Mouse (Mus musculus): ENCODE data around the gene Slc35c2. TPM values are rescaled to one million over a fixed set of nuclear protein-coding genes. Genes with fewer than 3 reads are reported as not detected.

Slc35c2 gene
- total RNA-seq, 2 experiments from 2014 or later = 16.3 to 18.0 TPM

DNA sequence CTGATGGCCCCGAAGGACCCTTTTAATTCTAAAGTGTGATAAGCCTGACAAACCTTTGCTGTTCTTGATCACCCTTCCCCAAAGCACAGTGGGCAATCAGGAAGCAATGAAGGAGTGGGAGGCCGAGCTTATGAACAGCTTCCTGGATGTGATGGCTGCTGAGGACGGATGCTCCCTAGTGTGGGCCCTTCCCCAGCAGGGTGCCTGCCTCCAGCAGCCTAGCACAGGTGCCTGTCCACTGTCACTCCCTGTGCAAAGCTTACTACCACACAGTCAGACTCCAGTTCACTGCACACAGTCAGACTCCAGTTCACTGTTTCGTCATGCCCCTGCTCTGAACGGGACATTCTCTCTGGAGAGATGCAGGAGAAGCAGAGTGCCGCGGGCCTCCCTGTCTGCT, 24.7 kb upstream of the Slc35c2 start:
- no peak for DNase-seq

DNA sequence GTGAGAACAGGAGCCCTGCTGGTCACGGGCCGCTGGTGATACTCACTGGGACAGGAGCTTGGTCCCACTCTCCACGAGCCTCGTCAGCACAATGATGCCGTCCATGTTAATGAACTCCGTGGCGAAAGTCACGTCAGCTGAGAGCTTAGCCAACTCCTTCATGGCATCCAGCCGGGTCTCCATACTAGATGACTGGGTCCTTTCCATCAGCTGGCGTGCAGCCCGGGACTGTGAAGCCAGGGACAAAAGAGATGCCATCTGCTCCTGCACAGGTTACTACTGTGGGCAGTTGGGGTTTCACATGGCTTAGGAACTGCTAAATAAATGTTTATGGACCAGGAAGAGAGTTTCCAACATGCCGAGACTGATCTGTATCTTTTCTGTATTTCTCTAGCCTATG, 23.9 kb upstream of the Slc35c2 start:
- no peak for DNase-seq

DNA sequence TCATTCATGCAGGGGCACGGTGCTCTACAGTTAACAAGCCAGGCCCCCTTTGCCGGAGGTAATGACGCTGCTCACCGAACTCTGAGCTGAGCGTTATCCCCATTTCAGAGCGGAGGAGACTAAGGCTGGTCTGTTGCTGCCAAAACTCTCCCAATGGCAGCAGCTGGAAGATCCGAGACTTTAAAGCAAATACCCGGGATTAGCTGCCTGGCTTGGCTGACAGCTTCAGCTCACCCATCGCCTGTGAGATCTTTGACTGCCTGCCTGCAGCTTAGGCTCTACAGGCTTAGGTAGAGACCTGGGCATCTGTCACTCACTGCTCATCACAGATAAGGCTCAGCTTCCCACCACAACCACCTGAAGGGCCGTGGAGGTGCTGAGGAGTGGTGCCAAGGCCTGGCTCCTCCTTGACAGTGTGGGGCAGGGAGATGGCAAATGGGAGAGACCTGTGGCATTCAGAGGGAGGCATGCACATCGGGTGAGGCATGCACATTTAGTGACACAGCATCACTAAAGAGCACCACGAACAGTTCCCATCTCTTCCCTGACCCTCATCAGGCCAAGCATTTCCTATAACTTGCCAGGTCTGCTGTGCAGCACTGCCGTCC, 23.3 kb upstream of the Slc35c2 start:
- no peak for DNase-seq

DNA sequence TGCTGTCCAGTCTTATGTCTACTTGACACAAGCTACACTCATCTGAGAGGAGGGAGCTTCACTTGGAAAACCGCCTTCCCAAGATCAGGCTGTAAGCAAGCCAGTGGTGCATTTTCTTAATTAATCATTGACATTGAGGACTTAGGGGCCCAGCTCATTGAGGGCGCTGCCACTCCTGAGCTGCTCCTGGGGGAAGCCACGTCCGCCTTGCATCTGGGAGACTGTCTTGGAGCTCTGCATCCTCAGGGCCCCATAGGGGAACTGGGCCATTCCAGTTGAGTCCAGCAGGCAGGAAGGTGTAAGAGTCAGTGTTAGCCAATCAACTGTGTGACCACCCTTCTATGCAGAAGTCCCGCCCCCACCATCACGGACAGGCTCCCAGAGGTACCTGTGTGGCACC, 20.1 kb upstream of the Slc35c2 start:
- DNase-seq = no peak

DNA sequence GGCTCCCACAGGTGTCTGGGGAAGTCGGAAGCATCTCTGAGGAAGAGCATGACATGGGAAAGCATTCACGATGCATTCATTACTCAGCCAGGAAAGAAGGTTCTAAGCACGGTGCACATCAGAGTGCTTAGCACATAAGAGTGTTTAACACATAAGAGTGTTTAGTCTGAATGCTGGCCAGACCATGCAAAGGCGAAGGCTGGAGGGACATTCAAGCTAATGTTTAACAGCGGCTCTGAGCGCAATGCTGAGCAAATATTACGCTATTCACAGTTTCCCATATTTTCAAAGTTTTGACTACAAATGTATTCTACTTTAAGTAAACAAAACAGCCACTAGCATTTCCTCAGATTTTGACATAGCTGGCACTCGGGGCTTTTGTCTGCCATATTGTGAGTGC, 17.8 kb upstream of the Slc35c2 start:
- DNase-seq = no peak

DNA sequence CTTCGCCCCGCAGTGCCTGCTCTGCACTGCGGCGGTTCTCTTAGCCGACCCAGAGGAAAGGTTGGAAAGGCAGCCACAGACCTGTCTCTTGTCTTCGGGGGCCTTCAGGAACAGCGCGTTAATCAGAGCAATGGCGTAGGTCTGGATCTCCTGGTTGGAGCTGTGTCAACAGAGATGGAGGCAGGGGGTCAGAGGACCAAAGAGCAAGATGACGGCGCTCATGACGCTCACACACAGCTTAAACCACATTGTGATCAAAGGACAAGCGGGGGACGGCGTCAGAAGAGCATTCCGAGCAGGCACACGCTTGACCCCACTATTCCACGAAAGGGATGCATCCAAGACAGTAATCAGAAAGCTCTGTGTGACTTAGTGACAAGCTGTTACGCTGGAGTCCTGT, 17.1 kb upstream of the Slc35c2 start:
- no peak for DNase-seq

DNA sequence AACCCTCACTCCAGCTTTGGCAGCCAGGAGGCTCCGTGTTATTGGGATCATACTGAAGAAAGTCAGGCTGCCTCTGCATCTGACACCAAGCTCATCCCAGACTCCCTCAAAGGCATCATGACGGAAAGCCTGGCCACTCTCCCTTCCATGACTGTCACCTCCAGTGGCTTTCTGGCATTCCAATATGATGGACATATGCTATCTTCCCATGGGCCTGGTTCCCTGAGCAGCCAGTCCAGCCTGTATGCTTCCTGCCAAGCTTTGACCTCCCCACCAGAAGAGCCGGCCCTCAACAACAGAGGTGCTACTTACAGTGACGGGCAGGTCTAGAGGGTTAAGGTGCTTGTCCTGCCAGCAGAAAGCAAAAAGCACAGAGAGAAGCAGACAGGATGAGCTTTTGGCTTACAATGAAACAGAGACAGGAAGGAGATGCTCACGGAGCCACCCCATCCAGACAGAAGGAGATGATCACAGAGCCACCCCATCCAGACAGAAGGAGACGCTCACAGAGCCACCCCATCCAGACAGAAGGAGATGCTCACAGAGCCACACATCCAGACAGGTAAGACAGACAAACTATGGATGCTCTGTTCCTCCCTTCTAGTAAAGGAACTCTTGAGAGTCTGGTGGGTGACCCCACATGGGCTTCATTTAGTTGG, 15.8 kb upstream of the Slc35c2 start:
- no peak for DNase-seq

DNA sequence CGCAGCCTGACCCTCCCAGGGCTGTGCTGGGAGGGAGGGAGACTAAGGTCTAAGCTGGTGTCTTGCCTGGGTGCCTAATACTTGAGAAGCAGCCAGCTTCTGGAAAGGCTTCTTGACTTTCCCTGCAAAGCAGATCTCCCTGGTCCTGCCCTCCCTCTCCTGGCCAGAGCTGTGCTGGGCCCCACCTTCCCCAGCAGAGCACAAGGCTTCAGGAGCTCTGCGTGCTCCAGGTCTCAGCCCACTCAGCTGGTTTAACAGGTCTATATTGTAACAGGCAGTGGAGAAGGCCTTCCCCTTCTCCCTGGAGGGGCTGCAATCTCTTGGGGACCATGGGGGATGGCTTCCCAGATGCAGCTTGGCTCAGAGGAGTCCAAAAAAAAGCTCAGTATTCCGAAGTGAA, 13.7 kb upstream of the Slc35c2 start:
- DNase-seq = no peak

DNA sequence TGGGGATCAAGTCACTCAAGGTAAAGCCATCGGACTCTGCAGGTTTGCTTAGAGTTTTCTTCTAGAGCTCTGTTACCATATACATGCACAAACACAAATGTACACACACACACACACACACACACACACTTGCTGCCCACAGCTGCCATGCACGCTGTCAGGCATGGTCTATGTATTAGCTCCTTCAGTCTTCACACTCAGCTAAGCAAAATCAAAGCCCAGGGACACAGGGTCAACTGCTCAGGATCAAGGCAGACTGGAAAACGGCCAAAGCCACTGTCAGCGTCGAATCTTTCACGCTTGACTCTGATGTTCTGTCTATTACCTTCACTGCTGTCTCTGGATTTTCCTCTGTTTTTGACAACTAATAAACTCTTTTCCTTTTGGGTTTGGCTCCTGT, 13.2 kb upstream of the Slc35c2 start:
- DNase-seq = no peak

DNA sequence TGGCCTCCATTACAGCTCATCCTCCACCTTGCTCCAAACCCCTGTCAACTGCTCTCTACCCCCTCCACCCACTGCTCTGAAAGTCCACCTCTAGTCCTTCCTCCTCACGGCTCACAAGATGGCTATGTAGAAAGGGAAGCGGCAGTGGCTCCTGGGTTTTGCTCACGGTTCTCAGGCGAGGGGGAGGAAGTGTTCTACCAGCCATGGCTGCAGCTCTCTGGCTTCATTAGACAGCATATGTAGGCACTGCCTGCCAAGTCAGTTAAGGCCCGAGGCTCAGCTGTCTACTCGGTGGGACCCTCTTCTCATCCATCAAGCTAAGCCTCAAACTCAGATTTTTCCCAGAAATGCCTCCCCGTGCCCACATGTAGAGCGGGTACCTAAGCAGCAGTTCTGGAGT, 12.8 kb upstream of the Slc35c2 start:
- no peak for DNase-seq

DNA sequence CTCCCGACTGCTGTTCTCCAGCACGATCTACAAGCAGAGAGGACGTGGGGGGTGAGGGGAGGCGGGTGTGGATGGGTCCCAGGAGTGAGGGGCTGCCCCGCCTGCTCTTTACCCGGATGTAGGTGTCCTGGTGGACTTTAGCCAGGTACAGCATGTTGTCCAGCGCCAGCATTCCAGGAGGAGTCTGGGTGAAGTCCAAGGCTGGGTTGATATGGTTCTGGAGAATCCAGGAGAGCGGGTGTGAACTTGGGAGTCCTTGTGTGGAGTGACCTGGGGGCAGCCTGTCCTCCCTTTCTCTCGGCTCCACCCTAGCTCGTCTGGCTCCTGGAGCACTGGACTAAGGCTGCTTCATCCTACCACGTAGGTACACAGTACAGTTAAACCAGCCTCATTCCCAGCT, 9.8 kb upstream of the Slc35c2 start:
- DNase-seq = no peak

DNA sequence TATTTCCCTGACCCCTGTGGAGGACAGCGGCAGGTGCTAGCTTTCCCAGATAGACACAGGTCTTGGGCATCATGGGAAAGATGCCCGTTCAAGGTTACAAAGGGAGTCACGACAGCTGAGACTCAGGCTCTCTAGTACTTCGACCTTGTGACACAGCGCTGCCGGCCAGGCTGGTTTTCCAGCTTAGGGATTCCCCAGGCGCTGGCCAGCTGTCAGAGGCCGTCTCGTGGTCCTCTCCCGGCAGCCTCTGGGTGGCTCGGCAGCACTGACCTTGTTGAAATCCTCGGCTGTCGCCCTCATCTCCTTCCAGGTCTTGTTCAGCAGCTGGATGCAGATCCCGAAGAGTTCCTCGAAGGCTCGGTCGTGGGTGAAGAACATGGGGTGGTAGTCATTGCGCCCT, 8.9 kb upstream of the Slc35c2 start:
- peak; percentile 51 to 61 for DNase-seq

DNA sequence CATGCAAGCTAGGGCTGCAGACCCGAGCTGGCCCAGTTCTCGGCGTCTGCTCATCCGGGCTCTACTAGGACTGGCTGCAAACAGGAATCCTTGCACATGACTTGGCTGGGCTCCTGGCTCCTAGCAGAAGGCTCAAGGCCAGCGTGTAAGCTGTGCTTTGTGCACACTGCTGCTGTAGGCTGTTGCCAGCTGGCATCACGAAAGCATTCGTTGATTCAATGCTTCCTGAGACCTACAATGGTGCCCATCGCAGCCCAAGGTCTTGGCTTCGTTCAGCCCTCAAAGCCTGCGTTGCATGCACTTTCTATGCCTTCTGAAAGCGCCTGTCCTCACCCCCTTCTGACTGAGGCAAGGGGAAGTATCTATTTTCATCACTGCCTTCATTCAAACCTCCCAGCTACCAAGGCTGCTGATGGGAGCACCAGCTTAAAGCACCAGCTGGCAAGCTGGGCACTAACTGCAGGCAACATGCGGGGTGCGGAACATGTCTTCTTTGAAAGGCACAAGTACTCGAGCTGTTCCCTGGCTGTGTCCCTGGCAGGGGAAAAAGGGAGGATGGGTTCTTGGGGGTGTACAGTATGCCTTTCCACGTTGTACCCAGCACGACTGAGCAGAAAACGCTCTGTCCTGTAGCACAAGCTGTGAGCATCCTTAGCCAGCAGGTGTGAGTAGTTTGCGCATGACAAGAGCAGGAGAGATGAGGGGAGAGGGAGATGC, 804 bp upstream of the Slc35c2 start:
- peak; percentile 86 to 91 for DNase-seq

DNA sequence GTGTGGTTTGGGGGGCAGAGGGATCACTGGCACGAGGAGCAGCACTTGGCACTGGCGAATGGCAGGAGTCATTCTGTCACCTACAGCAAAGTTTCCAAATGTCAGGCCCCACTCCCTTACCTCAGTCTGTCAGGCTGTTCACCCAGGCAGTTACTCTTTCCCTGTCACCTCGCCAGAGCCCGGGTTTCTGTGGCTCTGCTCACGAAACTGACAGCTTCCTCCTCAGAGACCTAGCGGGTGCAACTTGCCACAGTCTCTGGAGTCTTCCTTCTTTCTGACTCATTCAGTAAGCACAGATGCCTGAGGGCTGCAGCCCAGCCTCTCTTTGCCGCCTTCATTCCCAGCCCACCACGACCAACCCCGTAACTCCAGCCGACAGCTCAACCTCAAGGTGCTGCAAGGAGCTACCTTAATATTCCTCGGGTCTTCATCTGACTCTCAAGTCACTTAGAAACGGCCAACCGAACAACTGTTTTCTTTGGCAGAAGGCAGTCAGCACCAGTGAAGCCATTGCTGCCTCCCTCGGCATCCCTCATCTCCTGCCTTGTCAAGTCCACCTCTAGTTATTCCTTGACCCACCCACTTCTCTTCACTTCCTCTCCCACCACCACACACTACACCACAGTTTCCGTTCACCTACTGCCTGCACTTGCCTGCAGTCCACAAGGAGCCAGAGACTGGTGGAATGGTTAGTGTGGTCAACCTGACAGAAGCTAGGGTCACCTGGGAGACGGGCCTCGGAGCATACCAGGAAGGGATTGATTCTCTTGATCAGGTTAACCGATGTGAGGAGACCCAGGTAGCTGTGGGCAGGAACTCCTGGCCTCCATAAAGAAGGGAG, 1.1 kb downstream of the Slc35c2 start:
- peak; percentile 25 to 30 for DNase-seq

DNA sequence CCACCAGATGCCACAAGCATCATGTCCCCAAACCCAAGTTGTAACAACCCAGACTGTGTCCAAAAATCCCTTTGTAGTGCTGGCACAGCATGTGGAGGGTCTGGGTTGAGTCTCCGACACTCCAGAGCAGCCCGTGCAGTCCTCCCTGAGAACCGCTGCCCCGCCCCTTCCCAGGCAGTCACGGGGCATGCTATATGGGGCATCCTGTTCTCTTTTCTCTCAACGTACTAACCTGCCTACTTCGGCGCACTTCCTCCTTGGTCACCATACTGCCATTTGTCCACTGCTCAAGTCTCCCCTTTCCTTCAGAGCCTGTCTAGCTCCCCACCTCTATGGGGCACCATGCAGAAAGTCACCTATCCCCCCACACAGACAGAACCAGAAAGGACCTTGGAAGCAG, 2.0 kb downstream of the Slc35c2 start:
- DNase-seq = peak in 1 of 2 experiments; percentile 17

DNA sequence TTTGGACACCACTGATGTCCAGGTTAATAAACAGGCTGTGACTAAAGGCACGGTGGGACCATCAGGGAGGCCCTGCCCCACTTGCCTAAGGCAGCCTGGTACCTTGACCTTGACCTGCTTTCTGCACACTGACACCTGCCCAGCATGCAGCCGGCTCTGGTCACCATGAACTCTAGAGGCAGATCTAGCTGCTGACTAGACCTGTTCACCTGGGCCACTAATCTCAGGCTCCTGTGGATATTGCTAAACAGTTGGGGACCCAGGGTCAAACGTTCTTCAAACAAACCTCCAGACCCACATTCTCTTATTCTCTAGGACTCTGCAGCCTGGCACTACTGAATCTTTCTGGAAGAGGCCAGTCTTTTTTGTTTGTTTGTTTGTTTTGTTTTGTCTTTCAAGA, 2.6 kb downstream of the Slc35c2 start:
- DNase-seq = no peak

DNA sequence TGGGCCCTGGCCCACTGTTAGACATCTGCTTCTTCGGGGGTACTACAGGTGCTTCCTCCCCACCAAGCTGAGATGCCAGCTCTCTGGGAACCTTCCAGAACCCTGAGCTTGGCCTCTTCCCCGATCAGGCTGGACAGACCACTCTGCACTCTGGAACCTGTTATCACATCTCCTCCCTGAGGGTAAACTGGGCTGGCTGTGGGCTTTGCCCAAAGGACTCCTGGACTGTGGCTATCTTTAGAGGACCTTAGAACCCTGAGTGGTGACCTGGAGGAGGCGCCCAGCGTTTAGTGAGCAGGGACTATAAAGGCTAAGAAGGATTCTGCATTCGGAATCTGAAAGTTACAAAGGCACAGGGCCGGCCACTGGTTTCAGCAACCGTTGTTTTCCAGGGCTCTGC, 3.3 kb downstream of the Slc35c2 start:
- no peak for DNase-seq

DNA sequence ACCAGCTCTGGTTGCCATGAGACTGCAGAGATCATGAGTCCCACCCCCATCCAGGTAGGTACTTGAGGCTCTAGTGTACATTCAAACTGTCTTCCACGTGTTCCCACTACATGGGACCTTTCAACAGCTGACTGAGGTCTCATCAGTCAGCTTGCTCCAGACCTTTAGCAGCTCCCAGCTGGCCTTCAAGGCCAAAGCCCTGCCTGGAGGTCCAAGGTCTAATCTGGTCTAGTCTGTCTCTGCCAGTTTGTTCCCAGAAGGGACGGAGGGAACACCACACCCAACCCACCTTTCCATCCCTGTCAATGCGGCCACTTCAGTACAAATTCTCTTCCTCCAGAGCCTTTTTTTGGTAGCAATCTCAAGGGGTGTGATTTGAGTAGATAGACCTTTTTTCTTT, 4.0 kb downstream of the Slc35c2 start:
- no peak for DNase-seq

DNA sequence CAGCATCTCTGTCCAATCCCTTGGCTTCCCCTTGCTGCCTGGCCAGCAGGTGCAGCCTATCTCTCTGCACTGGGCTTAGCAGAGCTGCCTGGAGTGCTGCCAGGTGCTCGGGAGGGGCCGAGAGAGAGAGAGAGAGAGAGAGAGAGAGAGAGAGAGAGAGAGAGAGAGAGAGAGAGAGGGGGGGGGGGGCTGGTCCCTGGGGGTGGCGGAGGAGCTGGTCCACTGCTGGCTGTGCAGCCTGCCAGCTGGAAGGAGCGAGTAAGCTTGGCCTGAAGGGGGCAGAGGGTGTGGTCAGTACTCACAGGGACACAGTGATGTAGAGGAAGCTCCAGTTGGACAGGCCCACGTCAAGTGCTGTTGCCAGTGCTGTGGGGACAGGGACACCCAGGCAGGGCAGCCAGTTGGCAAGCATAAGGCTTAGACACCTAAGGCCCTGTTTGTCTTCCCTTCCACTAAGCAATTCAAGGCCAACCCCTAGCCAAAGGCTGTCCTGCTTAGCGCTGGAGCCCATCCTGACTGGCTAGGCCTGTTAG, 5.8 kb downstream of the Slc35c2 start:
- peak; percentile 32 to 66 for DNase-seq

DNA sequence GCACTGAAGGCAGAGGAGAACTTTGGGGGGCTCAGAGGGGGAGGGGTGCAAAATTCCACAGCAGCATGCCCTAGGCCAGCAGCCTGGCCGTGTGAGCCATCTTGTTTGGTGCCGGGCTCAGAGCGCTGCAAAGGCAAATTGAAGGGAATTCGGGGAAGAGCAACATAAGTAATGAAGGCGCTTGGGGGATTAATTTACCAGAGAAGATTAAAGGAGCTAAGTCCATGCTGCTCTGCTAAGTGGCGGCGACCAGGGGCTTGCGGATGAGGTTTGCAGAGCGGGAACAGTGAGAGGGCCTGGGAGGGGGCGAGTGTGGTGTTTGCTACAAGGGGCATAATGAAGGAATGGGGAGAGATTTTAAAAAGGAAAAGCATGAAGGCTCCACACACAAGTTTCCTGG, 8.3 kb downstream of the Slc35c2 start:
- DNase-seq = no peak

DNA sequence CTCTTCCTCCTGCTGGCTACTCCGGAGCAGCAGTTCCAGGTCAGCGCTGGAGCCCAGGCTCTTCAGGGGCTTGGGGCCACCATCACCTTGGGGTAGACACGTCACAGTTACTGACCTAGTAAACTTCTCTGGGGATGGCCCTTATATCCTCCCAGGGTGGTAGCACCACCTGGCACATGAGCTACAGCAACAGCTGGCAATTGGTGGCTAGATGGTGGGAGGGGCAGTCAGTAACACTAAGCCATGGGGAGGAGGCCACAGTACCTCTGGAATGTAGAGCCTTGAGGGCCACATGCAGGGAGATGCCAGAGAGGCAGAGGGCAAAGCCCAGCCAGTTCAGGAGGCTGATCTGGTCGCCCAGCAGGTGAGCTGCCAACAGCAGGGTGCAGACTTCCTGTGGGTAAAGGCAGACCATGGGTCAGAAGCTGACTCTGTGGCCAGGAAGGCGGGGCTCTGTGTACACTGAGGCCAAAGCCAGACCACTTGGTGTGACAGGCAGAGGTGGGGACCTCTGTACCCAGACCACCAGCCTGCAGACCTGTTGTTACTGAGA, 10.4 kb downstream of the Slc35c2 start:
- no peak for DNase-seq

DNA sequence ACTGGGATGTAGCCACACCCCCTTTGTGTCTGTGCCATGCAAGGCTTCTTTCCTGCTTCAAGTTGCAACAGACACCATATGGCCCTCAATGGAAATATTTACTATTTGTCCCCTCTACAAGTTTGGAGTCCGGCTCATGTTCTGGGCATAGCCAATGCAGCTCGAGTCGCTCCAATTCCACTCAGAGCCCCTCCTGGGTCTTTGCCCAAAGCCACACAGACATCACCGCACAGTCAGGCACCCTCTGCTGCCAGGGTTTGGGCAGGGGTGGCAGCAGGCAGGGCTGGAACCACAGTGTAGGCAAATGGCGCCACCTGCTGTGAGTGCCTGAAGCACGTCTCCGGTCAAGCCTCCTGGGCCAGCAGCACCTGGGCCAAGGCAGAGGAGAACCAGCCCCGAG, 11.8 kb downstream of the Slc35c2 start:
- peak; percentile 51 to 75 for DNase-seq

All from heart, adult 18-20 months (tissue).